Mouse (Mus musculus): ENCODE measurements at regions not wholly inside any gene's neighbourhood (a gene's known extent, or its start where the extent isn't known, plus 50 kb on each side); places are given as distances from the start of the nearest gene placed in this dataset.

DNA sequence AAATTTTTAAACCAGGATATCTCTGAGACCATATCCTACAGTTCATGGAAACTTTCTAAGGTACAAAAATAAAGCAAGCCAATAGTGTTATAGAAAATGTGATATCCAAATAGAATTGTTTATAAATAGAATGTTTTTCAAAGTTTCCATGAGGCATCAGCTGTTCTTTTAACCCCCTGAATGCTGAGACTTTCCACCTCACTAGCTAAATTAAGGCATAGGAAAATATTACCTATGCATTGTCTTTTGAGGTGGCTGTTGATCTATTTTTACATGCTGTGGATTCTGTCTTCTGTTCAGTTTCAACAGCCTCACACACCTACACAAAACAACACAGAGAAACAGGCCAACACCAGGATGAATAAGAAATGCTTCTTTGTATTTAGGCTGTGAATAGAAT, 265.6 kb downstream of the Kcnj2 start:
- TF ChIP-seq CTCF (IDR thresholded peaks at IDR 0.05; ENCODE audit: low read depth) (no peak), EP300 (optimal IDR thresholded peaks at IDR 0.05) (no peak)
